Mouse (Mus musculus): ENCODE results near the gene Gabra4. TPM values are rescaled to one million over a fixed set of nuclear protein-coding genes. Genes with fewer than 3 reads are reported as not detected.
A peak's percentile ranks its signal among the peaks of the same experiment; 100 is the strongest.

Gene Gabra4
- not detected for total RNA-seq (2021)

GRCm38 (mm10) chr5:71658115-71658497 lies at the start of gene Gabra4:
Gabra4 (minus strand) TSS chr5:71658308.
- no peak for DNase-seq
- intact Hi-C loops (cut with DNase I) = no loop called here

GRCm38 (mm10) chr5:71701273-71701614 lies 43.1 kb upstream of the Gabra4 start:
- no peak for DNase-seq
- intact Hi-C loops (cut with DNase I) = loop anchor here (5.0 to 10.0 kb wide), 2 partner anchors 154 to 196 kb away; partner anchors contain the start of gene Cox7b2

- DNase-seq = peak; percentile 2 to 3
- intact Hi-C loops (cut with DNase I) = loop anchor here (5.0 to 10.0 kb wide), 2 partner anchors 153 to 196 kb away; partner anchors contain the start of gene Cox7b2
Measured at GRCm38 (mm10) chr5:71700468-71701272, 42.6 kb upstream of the Gabra4 start.

- intact Hi-C loops (cut with DNase I) = loop anchor here (5.0 to 10.0 kb wide), 2 partner anchors 153 to 195 kb away; partner anchors contain the start of gene Cox7b2
Measured at GRCm38 (mm10) chr5:71699696-71700467, 41.8 kb upstream of the Gabra4 start.

GRCm38 (mm10) chr5:71665593-71665992 lies 7.5 kb upstream of the Gabra4 start:
- DNase-seq = no peak
- intact Hi-C loops (cut with DNase I) = no loop called here

More at GRCm38 (mm10) chr5:71699696-71700467, 41.8 kb upstream of the Gabra4 start:
- peak in 1 of 2 experiments; percentile 17 for DNase-seq

- DNase-seq = peak; percentile 4
- intact Hi-C loops (cut with DNase I) = no loop called here
Measured at GRCm38 (mm10) chr5:71657482-71658114, 510 bp downstream of the Gabra4 start, which contains the start of gene Gabrb1. Gabrb1 (plus strand) TSS chr5:71658113.

- DNase-seq = no peak
- intact Hi-C loops (cut with DNase I) = no loop called here
Measured at GRCm38 (mm10) chr5:71656771-71657170, 1.3 kb downstream of the Gabra4 start.

GRCm38 (mm10) chr5:71654056-71654455 lies 4.1 kb downstream of the Gabra4 start:
- no peak for DNase-seq
- intact Hi-C loops (cut with DNase I) = no loop called here

- intact Hi-C loops (cut with DNase I) = no loop called here
Measured at GRCm38 (mm10) chr5:71648108-71648507, 10.0 kb downstream of the Gabra4 start.

GRCm38 (mm10) chr5:71639804-71640203 lies 18.3 kb downstream of the Gabra4 start:
- intact Hi-C loops (cut with DNase I) = no loop called here
- no peak for DNase-seq

More at GRCm38 (mm10) chr5:71648108-71648507, 10.0 kb downstream of the Gabra4 start:
- DNase-seq = no peak

- no peak for DNase-seq
- intact Hi-C loops (cut with DNase I) = no loop called here
Measured at GRCm38 (mm10) chr5:71627820-71628219, 30.3 kb downstream of the Gabra4 start.

- intact Hi-C loops (cut with DNase I) = no loop called here
- no peak for DNase-seq
Measured at GRCm38 (mm10) chr5:71616734-71617133, 41.4 kb downstream of the Gabra4 start.

- no peak for DNase-seq
- intact Hi-C loops (cut with DNase I) = no loop called here
Measured at GRCm38 (mm10) chr5:71614311-71614710, 43.8 kb downstream of the Gabra4 start.

GRCm38 (mm10) chr5:71608735-71609134 lies 49.4 kb downstream of the Gabra4 start:
- no peak for DNase-seq
- intact Hi-C loops (cut with DNase I) = no loop called here

- DNase-seq = no peak
- intact Hi-C loops (cut with DNase I) = no loop called here
Measured at GRCm38 (mm10) chr5:71606907-71607306, 51.2 kb downstream of the Gabra4 start.

GRCm38 (mm10) chr5:71604128-71604690 lies 53.9 kb downstream of the Gabra4 start:
- DNase-seq = no peak
- intact Hi-C loops (cut with DNase I) = no loop called here

GRCm38 (mm10) chr5:71595321-71595720 lies 62.8 kb downstream of the Gabra4 start:
- intact Hi-C loops (cut with DNase I) = no loop called here
- DNase-seq = no peak

GRCm38 (mm10) chr5:71593745-71594255 lies 64.3 kb downstream of the Gabra4 start:
- no peak for DNase-seq
- intact Hi-C loops (cut with DNase I) = no loop called here

GRCm38 (mm10) chr5:71571646-71572237 lies 86.4 kb downstream of the Gabra4 start:
- DNase-seq = no peak
- intact Hi-C loops (cut with DNase I) = no loop called here

- no peak for DNase-seq
- intact Hi-C loops (cut with DNase I) = loop anchor here (5.0 kb wide), 1 partner anchor 154 kb away; no protein-coding TSS in a partner anchor
Measured at GRCm38 (mm10) chr5:71548079-71548478, 110.0 kb downstream of the Gabra4 start, which contains the start of gene Cox7b2. Cox7b2 (minus strand) TSS chr5:71548205.
